In genomic region chr1:131048121-131048863, GRCm38 (mm10) we compare ENCODE assay signal across 32 mouse cellular contexts. TPM values are rescaled to one million over a fixed set of nuclear protein-coding genes. Genes with fewer than 3 reads are reported as not detected.
DNase-seq lines count a peak whose midpoint lies in the region; ATAC-seq and TF ChIP-seq lines count a peak whose summit lies in the region.
"Had no signal": no experiment of that assay in that cellular context is flagged by ENCODE, and none has a peak within 500 bp of the region (broad histone marks: within the 10 kb centered on the region; RNA-seq: fewer than 3 reads in every experiment).

No protein-coding gene starts in this region.

- no peaks in the 10 kb centered on the region for H3K79me2 ChIP-seq in CH12.LX (replicated peaks; ENCODE audit: control insufficient read depth, extremely low read depth, insufficient read depth, poor library complexity, severe bottlenecking)
- H3K79me2 ChIP-seq in myocyte (ENCODE audit: control insufficient read depth, insufficient read depth): no peaks in the 10 kb centered on the region

- H3K4me2 ChIP-seq in kidney, embryonic 15.5 days: no peak overlapping the region
- no peak overlapping the region for H3K4me2 ChIP-seq in kidney, postnatal 0 days (ENCODE audit: low read length)
- H3K4me2 ChIP-seq in CH12.LX (ENCODE audit: insufficient read depth, low read depth, poor library complexity, severe bottlenecking): peak overlapping the region; percentile 58
- H3K4me2 ChIP-seq in myocyte (ENCODE audit: low read depth): no peak overlapping the region
- H3K4me2 ChIP-seq: embryonic facial prominence, embryonic 13.5 days; forebrain, embryonic 12.5 days; forebrain, embryonic 15.5 days; heart, embryonic 11.5 days; hindbrain, embryonic 12.5 days; hindbrain, embryonic 15.5 days had no signal

- H3K9ac ChIP-seq in kidney, embryonic 15.5 days: no peak overlapping the region
- H3K9ac ChIP-seq in kidney, postnatal 0 days (ENCODE audit: low read depth, low read length): no peak overlapping the region
- H3K9ac ChIP-seq in CH12.LX (ENCODE audit: insufficient read depth, low read depth): peak overlapping the region; percentile 51; the same call in 1 of the 2 replicates
- H3K9ac ChIP-seq: embryonic facial prominence, embryonic 13.5 days; forebrain, embryonic 12.5 days; forebrain, embryonic 15.5 days; hindbrain, embryonic 12.5 days; hindbrain, embryonic 15.5 days had no signal

- no peak overlapping the region for H3ac ChIP-seq in myocyte (ENCODE audit: control insufficient read depth, insufficient read length)

- TF ChIP-seq RAD21 in CH12.LX (IDR thresholded peaks at IDR 0.05; ENCODE audit: low read depth, low read length): no peak

- H3K4me3 ChIP-seq in kidney, adult 2 months (ENCODE audit: insufficient read depth, low read depth, low read length): no peak overlapping the region
- H3K4me3 ChIP-seq in kidney, embryonic 15.5 days (replicated peaks): no peak overlapping the region
- H3K4me3 ChIP-seq in kidney, postnatal 0 days (replicated peaks; ENCODE audit: low read depth, low read length): no peak overlapping the region
- H3K4me3 ChIP-seq in CH12.LX (replicated peaks in 1 of 3; ENCODE audit: low read depth in 2 of 3, low read length in 2 of 3, poor library complexity in 1 of 3) (no peak overlapping the region), myocyte (no peak overlapping the region)
- H3K4me3 ChIP-seq: embryonic facial prominence, embryonic 10.5 days; embryonic facial prominence, embryonic 13.5 days; erythroblast, embryonic 14.5 days; forebrain, embryonic 12.5 days; forebrain, embryonic 15.5 days; hindbrain, embryonic 12.5 days; hindbrain, embryonic 15.5 days had no signal

- no peak for TF ChIP-seq CTCF in kidney, adult 2 months (conservative IDR thresholded peaks at IDR 0.05; ENCODE audit: insufficient read depth, insufficient read length, low read depth, low read length)
- TF ChIP-seq CTCF in kidney, postnatal 0 days (IDR thresholded peaks at IDR 0.05; ENCODE audit: low read depth): no peak
- no peak for TF ChIP-seq CTCF in CH12.LX (conservative IDR thresholded peaks at IDR 0.05 in 1 of 2, IDR thresholded peaks at IDR 0.05 in 1 of 2; ENCODE audit: low read depth in 2 of 2, low read length in 2 of 2)

- H3K9me3 ChIP-seq in kidney, embryonic 15.5 days (replicated peaks): no peaks in the 10 kb centered on the region
- H3K9me3 ChIP-seq in kidney, postnatal 0 days (replicated peaks; ENCODE audit: low read length): no peaks in the 10 kb centered on the region
- peaks cover 1% of the 10 kb centered on the region for H3K9me3 ChIP-seq in CH12.LX (replicated peaks; ENCODE audit: low read length)
- H3K9me3 ChIP-seq: embryonic facial prominence, embryonic 10.5 days; embryonic facial prominence, embryonic 13.5 days; forebrain, embryonic 12.5 days; forebrain, embryonic 15.5 days; hindbrain, embryonic 12.5 days; hindbrain, embryonic 15.5 days had no signal

- no peaks in the 10 kb centered on the region for H3K27me3 ChIP-seq in kidney, adult 2 months (replicated peaks; ENCODE audit: control insufficient read depth, insufficient read depth, low read length)
- H3K27me3 ChIP-seq in kidney, embryonic 15.5 days: no peaks in the 10 kb centered on the region
- no peaks in the 10 kb centered on the region for H3K27me3 ChIP-seq in kidney, postnatal 0 days (ENCODE audit: insufficient read depth, low read length)
- H3K27me3 ChIP-seq in CH12.LX (replicated peaks) (no peaks in the 10 kb centered on the region), myocyte (ENCODE audit: control insufficient read depth, insufficient read depth, insufficient read length) (no peaks in the 10 kb centered on the region)
- H3K27me3 ChIP-seq: embryonic facial prominence, embryonic 13.5 days; forebrain, embryonic 12.5 days; forebrain, embryonic 15.5 days; hindbrain, embryonic 12.5 days; hindbrain, embryonic 15.5 days had no signal

- dilution Hi-C loops in CH12.LX (cut with MboI; ENCODE audit: extremely low pct_ligation_motif_present, extremely low pct_unique_long_range_greater_than_20kb, low sequenced_read_pairs): no loop called here

- no peak for TF ChIP-seq EP300 in CH12.LX (IDR thresholded peaks at IDR 0.05; ENCODE audit: low read length)

- no peak overlapping the region for H3K27ac ChIP-seq in kidney, adult 2 months (ENCODE audit: insufficient read depth, low read depth, low read length)
- H3K27ac ChIP-seq in kidney, embryonic 15.5 days: no peak overlapping the region
- no peak overlapping the region for H3K27ac ChIP-seq in kidney, postnatal 0 days
- H3K27ac ChIP-seq in CH12.LX (ENCODE audit: insufficient read depth, low read depth): peak overlapping the region; percentile 99
- H3K27ac ChIP-seq: embryonic facial prominence, embryonic 10.5 days; embryonic facial prominence, embryonic 13.5 days; forebrain, embryonic 12.5 days; forebrain, embryonic 15.5 days; hindbrain, embryonic 12.5 days; hindbrain, embryonic 15.5 days had no signal

- DNase-seq in kidney, adult 2 months: peak; percentile 80
- peak; percentile 66 for DNase-seq in kidney, postnatal 0 days (ENCODE audit: low spot score)
- DNase-seq in kidney, postnatal 4 days: no peak
- DNase-seq in CH12.LX (ENCODE audit: extremely low read depth): no peak
- DNase-seq: adrenal gland, adult 8-10 months; adrenal gland, postnatal 25 days; cerebellum, adult 11-12 months; cerebellum, adult 8-10 months; cerebellum, postnatal 10 days; cerebellum, postnatal 36 days; embryo, embryonic 11 days; gastrocnemius, postnatal 25 days had no signal

- H3K4me1 ChIP-seq in kidney, adult 2 months (ENCODE audit: control insufficient read depth, insufficient read depth, low read length): peaks cover 5% of the 10 kb centered on the region; the same call in 1 of the 2 replicates
- H3K4me1 ChIP-seq in kidney, embryonic 15.5 days: peaks cover 9% of the 10 kb centered on the region; the same call in 1 of the 2 replicates
- H3K4me1 ChIP-seq in kidney, postnatal 0 days (replicated peaks; ENCODE audit: insufficient read depth, low read length): no peaks in the 10 kb centered on the region
- H3K4me1 ChIP-seq in CH12.LX (ENCODE audit: control insufficient read depth in 1 of 2, insufficient read depth in 2 of 2): peaks cover 54 to 86% of the 10 kb centered on the region in 2 experiments

- H3K36me3 ChIP-seq in kidney, adult 2 months (ENCODE audit: control insufficient read depth, insufficient read depth, low read length): no peaks in the 10 kb centered on the region
- H3K36me3 ChIP-seq in kidney, embryonic 15.5 days: peaks cover 16% of the 10 kb centered on the region
- peaks cover 11% of the 10 kb centered on the region; the same call in 1 of the 2 replicates for H3K36me3 ChIP-seq in kidney, postnatal 0 days (ENCODE audit: insufficient read depth, low read length)
- H3K36me3 ChIP-seq in CH12.LX (replicated peaks in 1 of 2; ENCODE audit: control insufficient read depth in 1 of 2, insufficient read depth in 1 of 2, low read length in 1 of 2) (no peaks in the 10 kb centered on the region), myocyte (ENCODE audit: control insufficient read depth, insufficient read depth) (no peaks in the 10 kb centered on the region)
- H3K36me3 ChIP-seq: forebrain, embryonic 15.5 days; hindbrain, embryonic 12.5 days; hindbrain, embryonic 15.5 days had no signal

- in situ Hi-C loops in CH12.LX (cut with MboI; ENCODE audit: low pct_ligation_motif_present, low pct_unique_long_range_greater_than_20kb, low sequenced_read_pairs): no loop called here

- 55% methylated on average over 6 of the region's 6 CpGs for WGBS in kidney, adult 2 months
- WGBS in kidney, embryonic 15.5 days: 50% methylated on average over 6 of the region's 6 CpGs
- 48% methylated on average over 6 of the region's 6 CpGs for WGBS in kidney, postnatal 0 days

- TF ChIP-seq POLR2A in kidney, adult 2 months (IDR thresholded peaks at IDR 0.05; ENCODE audit: low read depth, low read length): no peak
- TF ChIP-seq POLR2A in CH12.LX (IDR thresholded peaks at IDR 0.05; ENCODE audit: low read depth, low read length): no peak
- TF ChIP-seq POLR2A in myocyte (IDR thresholded peaks at IDR 0.05; ENCODE audit: insufficient read length, low read depth): no peak

- no peak for ATAC-seq in kidney, embryonic 15.5 days (replicated peaks; ENCODE audit: low FRiP score)
- ATAC-seq in kidney, postnatal 0 days (replicated peaks; ENCODE audit: low FRiP score, low read depth): no peak
- ATAC-seq: activated CD4-positive, CD25-positive, alpha-beta regulatory T cell, adult 4 months; forebrain, embryonic 15.5 days had no signal

TF ChIP-seq in CH12.LX, 34 proteins besides CTCF, POLR2A, EP300 and RAD21:
- TF ChIP-seq BHLHE40 (IDR thresholded peaks at IDR 0.05; ENCODE audit: low read depth, low read length) (peak; percentile 85), MEF2A (IDR thresholded peaks at IDR 0.05; ENCODE audit: borderline replicate concordance, low read depth, low read length) (0 out of 2 replicates have a peak, but pooled peaks have one; percentile 4), IRF4 (IDR thresholded peaks at IDR 0.05; ENCODE audit: low read depth, low read length) (no peak)
TF ChIP-seq in CH12.LX: peak in this region for 2.

TF ChIP-seq in myocyte, 11 proteins besides CTCF, POLR2A, EP300 and RAD21:
- TF ChIP-seq SRF (IDR thresholded peaks at IDR 0.05; ENCODE audit: control insufficient read depth, insufficient read length, low read depth) (no peak), POLR2AphosphoS2 (IDR thresholded peaks at IDR 0.05; ENCODE audit: insufficient read length, low read depth) (peak; percentile 43)

RNA-seq across cellular contexts. Expression of gene Il10, which starts 28.6 kb away (rescaled TPM):
- polyA plus RNA-seq in kidney, adult 2 months (2012; rRNA removed): not detected in 2 replicates
- not detected in 2 replicates for polyA plus RNA-seq in kidney, embryonic 15.5 days (2015; fragmentation: Nextera tagmentation; extraction: Ambion mirVana)
- 0.14 TPM in 1 of 2 replicates, not detected in the other for polyA plus RNA-seq in kidney, postnatal 0 days (2015; fragmentation: Nextera tagmentation; extraction: Ambion mirVana)
- 389 and 399 TPM in 2 replicates for total RNA-seq in CH12.LX (2012; rRNA removed)
- total RNA-seq in CH12.LX (2014; rRNA removed): 903 and 969 TPM in 2 replicates
- polyA plus RNA-seq in CH12.LX (2012; ENCODE audit: insufficient read length, low read depth): 236 and 284 TPM in 2 replicates
- not detected for polyA plus RNA-seq in myocyte (2012; fragmentation: generic; extraction: Trizol)
- total RNA-seq: adrenal gland, postnatal 25 days; gastrocnemius, adult 8-10 months; gastrocnemius, postnatal 25 days; heart, adult 8-10 months; heart, postnatal 25 days had no signal
- polyA plus RNA-seq: brain, embryonic 14.5 days; C2C12; cortical plate, adult 2 months; embryonic facial prominence, embryonic 10.5 days; embryonic facial prominence, embryonic 13.5 days; erythroblast, embryonic 14.5 days; forebrain, embryonic 12.5 days; forebrain, embryonic 15.5 days; gonadal fat pad, adult 2 months; heart, embryonic 11.5 days; heart, embryonic 14.5 days; heart, postnatal 0 days; hindbrain, embryonic 12.5 days; hindbrain, embryonic 15.5 days had no signal

RNA-seq across cellular contexts. Expression of gene Mapkapk2, which starts 49.3 kb away (rescaled TPM):
- 95.3 and 99.5 TPM in 2 replicates for polyA plus RNA-seq in kidney, adult 2 months (2012; rRNA removed)
- 44.7 and 49.3 TPM in 2 replicates for polyA plus RNA-seq in kidney, embryonic 15.5 days (2015; fragmentation: Nextera tagmentation; extraction: Ambion mirVana)
- 50.1 and 55.9 TPM in 2 replicates for polyA plus RNA-seq in kidney, postnatal 0 days (2015; fragmentation: Nextera tagmentation; extraction: Ambion mirVana)
- total RNA-seq in CH12.LX (2012; rRNA removed) (54.2 and 55.0 TPM in 2 replicates), CH12.LX (2014; rRNA removed) (58.6 and 62.9 TPM in 2 replicates)
- polyA plus RNA-seq in CH12.LX (2012; ENCODE audit: insufficient read length, low read depth) (63.5 and 68.6 TPM in 2 replicates), myocyte (2012; fragmentation: generic; extraction: Trizol) (123 TPM)

Comparison
In these comparisons a context has a peak if more than half of its experiments do, and no peak if none do; other contexts are left out.
1. DNase-seq: peak in kidney, adult 2 months (single experiment) and kidney, postnatal 0 days (single experiment); none in kidney, postnatal 4 days (0 of 2) and CH12.LX (single experiment).
2. RNA of gene Il10, which starts 28.6 kb away (polyA plus RNA-seq): 236 to 284 TPM in CH12.LX; 0.14 TPM in kidney, postnatal 0 days, not detected in kidney, embryonic 15.5 days, not detected in kidney, adult 2 months and not detected in myocyte (single experiment); every median in the first group is over 100 times any median in the second.